Mouse (Mus musculus): ENCODE results near the gene Mdm2.

DNA sequence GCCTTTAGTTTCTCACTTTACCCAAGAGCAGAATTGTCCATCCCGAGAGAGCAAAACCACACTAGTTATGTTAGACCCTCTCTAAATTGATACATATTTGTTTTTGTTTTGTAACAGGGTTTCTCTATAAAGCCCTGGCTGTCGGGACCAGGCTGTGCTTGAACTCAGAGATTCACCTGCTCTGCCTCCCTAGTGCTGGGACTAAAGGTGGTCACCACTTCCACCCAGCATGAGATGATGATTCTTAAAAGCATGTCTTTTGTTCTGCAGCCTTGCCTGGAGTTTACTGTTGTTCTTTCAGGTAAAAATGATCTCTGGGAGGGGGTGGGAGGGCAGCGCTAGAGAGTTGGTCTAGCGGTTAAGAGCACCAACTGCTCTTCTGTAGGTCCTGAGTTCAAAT, 15.8 kb upstream of the Mdm2 start:
- TF ChIP-seq CTCF (IDR thresholded peaks at IDR 0.05; ENCODE audit: extremely low read depth, insufficient read depth, low read length) (no peak), POLR2A (IDR thresholded peaks at IDR 0.05; ENCODE audit: extremely low read depth, insufficient read depth, low read length) (no peak)
